Mouse (Mus musculus): ENCODE measurements around the gene Phf20. TPM values are rescaled to one million over a fixed set of nuclear protein-coding genes. Genes with fewer than 3 reads are reported as not detected.

Phf20 gene
- total RNA-seq, 2 experiments from 2014 or later, result 30.8 to 31.4 TPM

- Histone ChIP-seq H3K27ac (no peak overlapping the region), H3K4me3 (peak overlapping the region; percentile 23; the same call in 1 of the 2 replicates)
- intact Hi-C loops (cut with DNase I), result loop anchor here (2.0 to 5.0 kb wide), 3 partner anchors 116 to 362 kb away; no protein-coding TSS in a partner anchor
- TF ChIP-seq CTCF (IDR thresholded peaks at IDR 0.05), result peak; percentile 67
- DNase-seq, result peak; percentile 30
These were observed 148.7 kb downstream of the Phf20 start for GRCm38 (mm10) chr2:156344775-156345532.

DNA sequence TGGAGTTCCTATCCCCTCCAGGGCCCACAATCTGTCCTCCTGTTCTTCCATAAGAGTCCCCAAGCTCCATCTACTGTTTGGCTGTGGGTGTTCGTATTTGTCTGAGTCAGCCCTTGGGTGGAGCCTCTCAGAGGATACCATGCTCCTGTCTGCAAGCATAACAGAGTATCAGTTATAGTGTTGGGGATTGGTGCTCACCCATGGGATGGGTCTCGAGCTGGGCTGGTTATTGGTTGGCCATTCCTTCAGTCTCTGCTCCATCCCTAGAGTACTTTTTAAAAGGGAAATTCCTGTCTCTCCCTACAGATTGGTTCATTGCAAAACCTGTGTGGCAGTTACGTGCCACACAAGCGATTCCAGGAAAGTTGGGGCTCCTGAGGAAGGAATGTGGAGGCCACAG lies 152.5 kb downstream of the Phf20 start:
- Histone ChIP-seq H3K27ac (no peak overlapping the region), H3K4me3 (no peak overlapping the region)
- intact Hi-C loops (cut with DNase I), result no loop called here
- TF ChIP-seq CTCF (IDR thresholded peaks at IDR 0.05), result no peak
- no peak for DNase-seq

- intact Hi-C loops (cut with DNase I), result no loop called here
These were observed 153.1 kb downstream of the Phf20 start for GRCm38 (mm10) chr2:156349286-156349848.

DNA sequence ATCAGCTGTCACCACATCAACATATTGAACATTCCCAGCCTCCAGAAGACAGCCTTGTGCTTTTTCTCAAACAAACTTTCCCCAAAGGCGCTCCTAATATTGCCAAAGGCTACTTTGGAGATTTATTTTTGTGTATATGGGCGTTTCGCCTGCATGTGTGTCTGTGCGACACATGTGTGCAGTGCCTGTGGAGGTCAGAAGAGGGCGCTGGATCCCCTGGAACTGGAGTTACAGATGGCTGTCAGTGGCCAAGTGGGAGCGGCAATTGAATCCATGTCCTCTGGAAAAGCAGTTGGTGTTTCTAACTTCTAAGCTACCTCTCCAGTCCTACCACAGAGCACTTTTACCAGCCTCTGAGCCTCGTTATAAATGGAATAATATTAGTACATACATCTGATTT lies 155.0 kb downstream of the Phf20 start:
- DNase-seq, result no peak
- TF ChIP-seq CTCF (IDR thresholded peaks at IDR 0.05), result peak; percentile 33; the same call in 1 of the 2 replicates
- intact Hi-C loops (cut with DNase I), result no loop called here
- Histone ChIP-seq H3K4me3 (no peak overlapping the region), H3K27ac (no peak overlapping the region)

More at GRCm38 (mm10) chr2:156349286-156349848, 153.1 kb downstream of the Phf20 start:
- H3K27ac ChIP-seq, result no peak overlapping the region
- no peak overlapping the region for H3K4me3 ChIP-seq
- TF ChIP-seq CTCF (IDR thresholded peaks at IDR 0.05), result no peak
- no peak for DNase-seq

DNA sequence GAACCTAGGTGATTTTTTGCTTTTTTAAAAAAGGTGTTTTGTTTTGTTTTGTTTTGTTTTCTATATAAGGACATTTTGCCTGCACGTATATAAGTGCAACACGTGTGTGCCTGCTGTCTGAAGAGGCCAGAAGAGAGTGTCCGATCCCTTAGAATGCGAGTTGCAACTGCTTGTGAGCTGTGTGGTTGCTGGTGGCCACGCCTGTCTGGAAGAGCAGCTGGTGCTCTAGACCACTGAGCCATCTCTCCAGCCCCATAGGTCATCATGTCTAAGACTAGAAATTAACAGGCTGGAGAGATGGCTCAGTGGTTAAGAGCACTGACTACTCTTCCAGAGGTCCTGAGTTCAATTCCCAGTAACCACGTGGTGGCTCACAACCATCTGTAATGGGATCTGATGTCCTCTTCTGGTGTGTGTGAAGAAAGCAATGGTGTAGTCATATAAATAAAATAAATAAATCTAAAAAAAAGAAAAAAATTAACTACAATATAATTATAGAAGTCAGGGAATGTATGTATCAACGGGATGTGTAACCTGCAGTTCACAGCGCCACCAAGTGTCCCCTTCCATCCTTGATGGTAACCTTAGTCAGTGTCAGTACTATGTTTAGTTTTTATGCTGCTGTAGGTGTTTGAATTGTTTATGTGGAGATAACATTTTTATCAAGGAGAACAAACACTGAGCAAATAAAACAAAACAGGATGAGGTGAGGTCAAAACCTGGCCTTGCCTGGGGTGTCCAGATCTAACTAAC lies 156.3 kb downstream of the Phf20 start:
- no peak overlapping the region for H3K27ac ChIP-seq
- H3K4me3 ChIP-seq, result no peak overlapping the region
- intact Hi-C loops (cut with DNase I), result no loop called here
- peak; percentile 46 for TF ChIP-seq CTCF (IDR thresholded peaks at IDR 0.05)
- DNase-seq, result no peak

DNA sequence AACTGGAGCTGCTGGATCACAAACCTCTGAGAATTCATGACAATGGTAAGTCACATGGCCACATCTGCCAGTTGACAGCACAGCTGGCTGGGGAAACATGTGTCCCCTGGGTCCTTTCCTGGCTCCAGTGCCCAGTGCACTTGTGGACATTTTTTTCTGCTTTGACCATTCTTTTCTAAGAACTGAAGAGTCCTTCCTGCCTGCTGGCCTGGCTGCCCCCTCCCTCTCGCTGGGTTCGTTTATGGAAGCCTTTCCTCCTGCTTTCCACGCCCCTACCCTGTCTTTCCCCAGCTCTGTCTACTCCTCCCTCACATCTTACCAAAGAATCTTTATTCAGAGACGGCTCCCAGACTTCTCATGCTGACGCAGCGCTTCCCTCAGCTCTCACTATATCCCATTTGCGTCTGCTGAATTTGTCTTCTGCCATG lies 157.0 kb downstream of the Phf20 start:
- intact Hi-C loops (cut with DNase I), result no loop called here
- no peak for TF ChIP-seq CTCF (IDR thresholded peaks at IDR 0.05)
- H3K4me3 ChIP-seq, result no peak overlapping the region

GRCm38 (mm10) chr2:156356031-156356430 lies 159.8 kb downstream of the Phf20 start:
- DNase-seq, result peak; percentile 34

More for the DNA sequence above, 157.0 kb downstream of the Phf20 start:
- no peak overlapping the region for H3K27ac ChIP-seq
- peak; percentile 61 for DNase-seq

More at GRCm38 (mm10) chr2:156356031-156356430, 159.8 kb downstream of the Phf20 start:
- intact Hi-C loops (cut with DNase I), result no loop called here
- TF ChIP-seq CTCF (IDR thresholded peaks at IDR 0.05), result no peak
- Histone ChIP-seq H3K27ac (no peak overlapping the region), H3K4me3 (no peak overlapping the region)

Small RNA genes within 50 kb of the gene (microRNA-seq; reads per million reads assigned to microRNA genes)
- gene Gm22759, result not detected

Other genes with a start within 250 kb of the Phf20 start
- gene Cep250, start 240.0 kb upstream of the Phf20 start, total RNA-seq (2021), result 1 to 10 TPM; 3.8 to 4.6 TPM
- under 1 TPM; 0.66 to 0.70 TPM for gene 6430550D23Rik, start 188.5 kb upstream of the Phf20 start, total RNA-seq (2021)
- 10 to 100 TPM; 41.3 to 47.4 TPM for gene Ergic3, start 188.4 kb upstream of the Phf20 start, total RNA-seq (2021)
- not detected for gene Fer1l4, start 143.5 kb upstream of the Phf20 start, total RNA-seq (2021)
- gene Spag4, start 131.3 kb upstream of the Phf20 start, total RNA-seq (2021), result under 1 TPM; 0.33 to 0.36 TPM
- gene Cpne1, start 84.5 kb upstream of the Phf20 start, total RNA-seq (2021), result 10 to 100 TPM in 1 of 2 experiments, 1 to 10 TPM in 1; 8.6 to 10.1 TPM
- gene Rbm12, start 84.5 kb upstream of the Phf20 start, total RNA-seq (2021), result 1 to 10 TPM; 4.9 to 8.1 TPM
- gene Gm28036, start 69.4 kb upstream of the Phf20 start, total RNA-seq (2021), result 1 to 10 TPM; 3.8 to 4.3 TPM
- 100 to 1,000 TPM; 187 to 259 TPM for gene Romo1, start 52.4 kb upstream of the Phf20 start, total RNA-seq (2021)
- gene Nfs1, start 52.3 kb upstream of the Phf20 start, total RNA-seq (2021), result 10 to 100 TPM; 75.3 to 83.5 TPM
- 100 to 1,000 TPM; 119 TPM for gene Rbm39, start 16.2 kb upstream of the Phf20 start, total RNA-seq (2021)
- under 1 TPM; 0.86 to 0.92 TPM for gene Cnbd2, start 115.8 kb downstream of the Phf20 start, total RNA-seq (2021)
- 10 to 100 TPM; 61.0 to 61.2 TPM for gene Scand1, start 116.2 kb downstream of the Phf20 start, total RNA-seq (2021)
- gene Epb41l1, start 224.4 kb downstream of the Phf20 start, total RNA-seq (2021), result 1 to 10 TPM; 3.8 to 4.6 TPM